Mouse (Mus musculus) ES-Bruce4 (cell line): ENCODE data around the gene Ndufb3.

Experiments
- CTCF ChIP-seq: IDR thresholded peaks from one replicate; pipeline ENCODE4 v1.8.1; 2011; ENCODE audit warnings: low read depth, low read length
- POLR2A ChIP-seq: IDR thresholded peaks from one replicate; pipeline ENCODE4 v1.8.1; 2011; ENCODE audit warnings: low read length; ENCODE audit not compliant: insufficient read depth

GRCm38 (mm10) chr1:58617978-58618668 lies 31.9 kb downstream of the Ndufb3 start:
- no peak for TF ChIP-seq CTCF
- TF ChIP-seq POLR2A = no peak
